Mouse (Mus musculus) heart, postnatal 0 days (tissue): ENCODE data around the gene Rasgef1b. TPM values are rescaled to one million over a fixed set of nuclear protein-coding genes. Genes with fewer than 3 reads are reported as not detected.

Experiments
- ATAC-seq: fragments of 200-750 bp; cut with Nextera tagmentation; 2 replicates; pipeline ENCODE4 v1.8.0; 2017; ENCODE audit warnings: low read depth, moderate number of reproducible peaks, moderate library complexity; ENCODE audit not compliant: insufficient read depth
- DNase-seq: peaks from one replicate; pipeline ENCODE4 v3.0.0-alpha.2; 2016; ENCODE audit warnings: low spot score
- H3K27ac ChIP-seq: fragments of 300-500 bp; sonication (generic); 2 replicates; pipeline ENCODE4 v1.5.1; 2014; ENCODE audit warnings: low read depth, mild to moderate bottlenecking
- H3K27me3 ChIP-seq: fragments of 300-500 bp; sonication (generic); 2 replicates; pipeline ENCODE4 v1.6.1; 2014; ENCODE audit warnings: low read length, mixed read lengths; ENCODE audit not compliant: control insufficient read depth, insufficient read depth
- H3K36me3 ChIP-seq: fragments of 300-500 bp; sonication (generic); replicated peaks from 2 replicates; pipeline ENCODE4 v1.6.1; 2014; ENCODE audit warnings: low read length, mixed read lengths; ENCODE audit not compliant: control insufficient read depth, insufficient read depth
- H3K4me1 ChIP-seq: fragments of 300-500 bp; sonication (generic); 2 replicates; pipeline ENCODE4 v1.6.1; 2014; ENCODE audit warnings: antibody characterized with exemption; ENCODE audit not compliant: control insufficient read depth, insufficient read depth
- H3K4me2 ChIP-seq: fragments of 300-500 bp; sonication (generic); 2 replicates; pipeline ENCODE4 v1.6.1; 2014; ENCODE audit warnings: low read depth, mild to moderate bottlenecking, low read length, moderate library complexity
- H3K4me3 ChIP-seq: fragments of 300-500 bp; sonication (generic); 2 replicates; pipeline ENCODE4 v1.5.1; 2014; ENCODE audit warnings: low read depth, low read length
- H3K9ac ChIP-seq: fragments of 300-500 bp; sonication (generic); replicated peaks from 2 replicates; pipeline ENCODE4 v1.6.1; 2014; ENCODE audit warnings: low read depth, low read length, mixed read lengths
- H3K9me3 ChIP-seq: fragments of 300-500 bp; sonication (generic); replicated peaks from 2 replicates; pipeline ENCODE4 v1.6.1; 2016; ENCODE audit warnings: low read length; ENCODE audit not compliant: control insufficient read depth
- CTCF ChIP-seq: IDR thresholded peaks from 2 replicates; pipeline ENCODE4 v1.5.1; 2016; ENCODE audit warnings: antibody characterized with exemption, control low read depth, low read depth
- EP300 ChIP-seq: IDR thresholded peaks from 2 replicates; pipeline ENCODE4 v1.6.1; 2016; ENCODE audit warnings: antibody characterized with exemption, low read depth
- WGBS: fragments of 180-500 bp; shearing (Covaris S2); extraction: QIAGEN DNeasy Blood & Tissue Kit; methylation state at CpG from one replicate; pipeline ENCODE4 v1.1.7; 2014; 5-methylcytosine and 5-hydroxymethylcytosine counted together
- polyA plus RNA-seq: library from polyadenylated mRNA; unstranded; fragments of >200 nt; fragmentation: Nextera tagmentation; extraction: Ambion mirVana; gene quantifications from 2 replicates; pipeline ENCODE4 v1.2.1, GENCODE M21; 2015
- total RNA-seq: library from RNA; depleted of rRNA; stranded (reverse); fragments of >200 nt; gene quantifications from 2 replicates; pipeline ENCODE4 v1.2.3, GENCODE M21; 2014; ENCODE audit warnings: low replicate concordance

Rasgef1b gene
- total and polyA plus RNA-seq, 2 experiments from 2014 or later, result 19.0 to 29.8 TPM

- H3K4me2 ChIP-seq, result no peak overlapping the region
- H3K9ac ChIP-seq, result no peak overlapping the region
- H3K27ac ChIP-seq, result no peak overlapping the region
- ATAC-seq (no peak), DNase-seq (no peak)
- no peaks in the 10 kb centered on the region for H3K27me3 ChIP-seq
- TF ChIP-seq CTCF, result no peak
- TF ChIP-seq EP300, result no peak
- no peaks in the 10 kb centered on the region for H3K4me1 ChIP-seq
- 74% methylated on average over 5 of the region's 5 CpGs for WGBS
- no peak overlapping the region for H3K4me3 ChIP-seq
- H3K9me3 ChIP-seq, result no peaks in the 10 kb centered on the region
- H3K36me3 ChIP-seq, result no peaks in the 10 kb centered on the region
These were observed 358.2 kb downstream of the Rasgef1b start for GRCm38 (mm10) chr5:99370636-99371035.

- no peaks in the 10 kb centered on the region for H3K27me3 ChIP-seq
- no peak overlapping the region for H3K9ac ChIP-seq
- H3K36me3 ChIP-seq, result no peaks in the 10 kb centered on the region
- no peaks in the 10 kb centered on the region for H3K4me1 ChIP-seq
- no peak overlapping the region for H3K4me3 ChIP-seq
- DNase-seq (no peak), ATAC-seq (no peak)
- WGBS, result 85% methylated on average over 6 of the region's 6 CpGs
- TF ChIP-seq EP300 (no peak), CTCF (no peak)
- no peak overlapping the region for H3K4me2 ChIP-seq
- no peak overlapping the region for H3K27ac ChIP-seq
- no peaks in the 10 kb centered on the region for H3K9me3 ChIP-seq
These were observed 359.6 kb downstream of the Rasgef1b start for GRCm38 (mm10) chr5:99369256-99369655.

- 87% methylated on average over 1 of the region's 1 CpGs for WGBS
- Histone ChIP-seq H3K4me1 (no peaks in the 10 kb centered on the region), H3K9me3 (no peaks in the 10 kb centered on the region), H3K27me3 (no peaks in the 10 kb centered on the region), H3K4me2 (no peak overlapping the region), H3K36me3 (no peaks in the 10 kb centered on the region), H3K4me3 (no peak overlapping the region), H3K27ac (no peak overlapping the region), H3K9ac (no peak overlapping the region)
- DNase-seq, result no peak
- no peak for ATAC-seq
- TF ChIP-seq CTCF, result no peak
- TF ChIP-seq EP300, result no peak
These were observed 360.2 kb downstream of the Rasgef1b start for GRCm38 (mm10) chr5:99368615-99369014.

- H3K27me3 ChIP-seq, result 0 out of 2 replicates have a peak, but pooled peaks cover 3% of the 10 kb centered on the region
These were observed 368.3 kb downstream of the Rasgef1b start for GRCm38 (mm10) chr5:99360531-99360930.

GRCm38 (mm10) chr5:99359251-99359650 lies 369.6 kb downstream of the Rasgef1b start:
- no peak overlapping the region for H3K4me3 ChIP-seq
- ATAC-seq (no peak), DNase-seq (no peak)
- 86% methylated on average over 5 of the region's 5 CpGs for WGBS
- H3K27me3 ChIP-seq, result 0 out of 2 replicates have a peak, but pooled peaks cover 3% of the 10 kb centered on the region
- H3K36me3 ChIP-seq, result no peaks in the 10 kb centered on the region
- H3K9me3 ChIP-seq, result no peaks in the 10 kb centered on the region
- no peak for TF ChIP-seq EP300
- TF ChIP-seq CTCF, result no peak
- no peak overlapping the region for H3K9ac ChIP-seq
- H3K4me1 ChIP-seq, result peaks cover 13% of the 10 kb centered on the region; the same call in 1 of the 2 replicates
- no peak overlapping the region for H3K27ac ChIP-seq
- no peak overlapping the region for H3K4me2 ChIP-seq

More at GRCm38 (mm10) chr5:99360531-99360930, 368.3 kb downstream of the Rasgef1b start:
- DNase-seq (peak; percentile 47), ATAC-seq (peak; percentile 69; the same call in 1 of the 2 replicates)
- H3K4me1 ChIP-seq, result 0 out of 2 replicates have a peak, but pooled peaks cover 7% of the 10 kb centered on the region
- no peak overlapping the region for H3K4me2 ChIP-seq
- H3K9ac ChIP-seq, result no peak overlapping the region
- no peak overlapping the region for H3K4me3 ChIP-seq
- no peaks in the 10 kb centered on the region for H3K36me3 ChIP-seq
- H3K9me3 ChIP-seq, result no peaks in the 10 kb centered on the region
- no peak for TF ChIP-seq CTCF
- TF ChIP-seq EP300, result no peak
- WGBS, result 29% methylated on average over 3 of the region's 3 CpGs
- no peak overlapping the region for H3K27ac ChIP-seq

GRCm38 (mm10) chr5:99354640-99355132 lies 374.2 kb downstream of the Rasgef1b start:
- no peaks in the 10 kb centered on the region for H3K36me3 ChIP-seq
- H3K4me1 ChIP-seq, result peaks cover 6% of the 10 kb centered on the region; the same call in 1 of the 2 replicates
- TF ChIP-seq CTCF (no peak), EP300 (no peak)
- DNase-seq, result peak; percentile 55
- H3K9me3 ChIP-seq, result no peaks in the 10 kb centered on the region
- H3K4me3 ChIP-seq, result no peak overlapping the region
- peak; percentile 66 for ATAC-seq
- H3K4me2 ChIP-seq, result no peak overlapping the region
- WGBS, result 25% methylated on average over 5 of the region's 5 CpGs
- H3K27me3 ChIP-seq, result 0 out of 2 replicates have a peak, but pooled peaks cover 3% of the 10 kb centered on the region
- no peak overlapping the region for H3K9ac ChIP-seq
- H3K27ac ChIP-seq, result peak overlapping the region; percentile 55
